Mouse (Mus musculus) cortical plate, adult 2 months (tissue): ENCODE measurements around the gene Slc37a2.

Experiments
- CTCF ChIP-seq: fragments of 200-500 bp; IDR thresholded peaks from 2 replicates; pipeline ENCODE4 v1.5.1; 2011; ENCODE audit warnings: mild to moderate bottlenecking, control low read depth, low read length; ENCODE audit not compliant: insufficient read depth; ENCODE audit errors: extremely low read depth
- POLR2A ChIP-seq: fragments of 200-500 bp; IDR thresholded peaks from 2 replicates; pipeline ENCODE4 v1.6.1; 2011; ENCODE audit warnings: mild to moderate bottlenecking, low read length, control low read depth; ENCODE audit not compliant: insufficient read depth; ENCODE audit errors: extremely low read depth

DNA sequence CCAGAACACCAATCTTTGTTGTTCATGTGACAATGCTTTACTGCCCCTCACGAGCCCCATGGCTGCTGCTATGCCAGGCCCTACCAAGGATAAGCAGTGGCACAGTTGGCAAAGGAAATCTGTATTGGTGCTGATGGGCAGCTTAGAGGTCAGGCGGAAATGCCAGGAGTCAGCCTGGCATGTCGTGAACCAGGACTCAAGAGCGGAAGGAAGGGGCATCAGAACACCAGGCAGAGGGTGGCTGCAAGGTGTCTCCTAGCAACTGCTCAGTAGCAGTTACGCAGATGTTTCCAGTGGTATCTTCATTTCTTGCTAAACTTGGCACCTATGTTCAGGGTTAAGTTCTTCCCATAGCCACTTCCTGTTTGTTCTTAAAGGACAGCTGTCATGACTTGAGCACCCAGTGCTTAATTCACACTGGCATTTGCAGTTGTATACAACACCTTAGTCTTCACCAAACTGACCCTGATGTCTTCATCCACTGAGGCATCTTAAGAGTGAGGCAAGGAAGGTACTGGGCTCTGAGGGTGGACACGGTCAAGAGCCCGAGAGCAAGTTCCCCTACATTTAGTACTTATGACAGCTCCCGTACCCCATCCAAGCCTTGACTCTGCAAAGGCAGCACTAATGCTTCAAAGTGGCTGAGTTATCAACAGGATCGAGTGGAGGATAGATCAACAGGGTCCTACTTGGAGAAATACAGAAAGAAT is 24.9 kb downstream of the Slc37a2 start:
- no peak for TF ChIP-seq POLR2A
- no peak for TF ChIP-seq CTCF
